Mouse (Mus musculus): ENCODE data around the gene Fkbp9.

DNA sequence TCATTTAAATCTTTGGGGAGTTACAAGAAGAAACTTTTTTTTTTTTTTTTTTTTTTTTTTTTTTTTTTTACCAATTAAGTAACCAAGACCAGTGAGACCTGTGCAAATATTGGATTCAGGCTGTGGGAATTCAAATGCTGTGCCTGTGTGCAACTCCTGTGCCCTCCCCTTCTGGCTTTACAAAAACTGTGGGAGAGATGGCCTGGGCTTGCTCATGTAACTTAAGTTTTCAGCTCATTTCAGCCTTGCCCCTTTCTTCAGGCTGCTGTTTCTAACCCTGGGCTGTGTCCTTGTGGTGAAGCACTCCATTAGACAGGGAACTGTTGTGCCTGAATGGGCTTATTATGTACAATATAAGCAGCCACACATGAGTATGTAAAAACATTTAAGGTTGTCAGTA lies 971 bp downstream of the Fkbp9 start:
- TF ChIP-seq ZC3H11A (IDR thresholded peaks at IDR 0.05; ENCODE audit: borderline replicate concordance, low read depth, low read length) (no peak), HCFC1 (IDR thresholded peaks at IDR 0.05; ENCODE audit: borderline replicate concordance, insufficient read depth, low read length) (no peak)

Data from ES-E14 (cell line).